Mouse (Mus musculus) heart, embryonic 15.5 days (tissue): ENCODE measurements around the gene Cuedc1. TPM values are rescaled to one million over a fixed set of nuclear protein-coding genes. Genes with fewer than 3 reads are reported as not detected.
A peak's percentile ranks its signal among the peaks of the same experiment; 100 is the strongest.

Source experiments
- ATAC-seq: fragments of 200-750 bp; cut with Nextera tagmentation; replicated peaks from 2 replicates; pipeline ENCODE4 v1.8.0; 2017; ENCODE audit warnings: low read depth, moderate TSS enrichment; ENCODE audit not compliant: insufficient number of reproducible peaks, insufficient read depth, low FRiP score
- H3K27ac ChIP-seq: fragments of 300-500 bp; sonication (generic); 2 replicates; pipeline ENCODE4 v1.5.1; 2015; ENCODE audit warnings: mild to moderate bottlenecking, inconsistent platforms
- H3K27me3 ChIP-seq: fragments of 300-500 bp; sonication (generic); 2 replicates; pipeline ENCODE4 v1.6.1; 2015; ENCODE audit warnings: inconsistent platforms
- H3K36me3 ChIP-seq: fragments of 300-500 bp; sonication (generic); 2 replicates; pipeline ENCODE4 v1.6.1; 2015; ENCODE audit warnings: mild to moderate bottlenecking, inconsistent platforms
- H3K4me1 ChIP-seq: fragments of 300-500 bp; sonication (generic); replicated peaks from 2 replicates; pipeline ENCODE4 v1.6.1; 2015; ENCODE audit warnings: inconsistent platforms
- H3K4me2 ChIP-seq: fragments of 300-500 bp; sonication (generic); 2 replicates; pipeline ENCODE4 v1.6.1; 2015; ENCODE audit warnings: inconsistent platforms, mild to moderate bottlenecking, moderate library complexity
- H3K4me3 ChIP-seq: fragments of 300-500 bp; sonication (generic); 2 replicates; pipeline ENCODE4 v1.5.1; 2015; ENCODE audit warnings: mild to moderate bottlenecking, inconsistent platforms
- H3K9ac ChIP-seq: fragments of 300-500 bp; sonication (generic); 2 replicates; pipeline ENCODE4 v1.6.1; 2015; ENCODE audit warnings: mild to moderate bottlenecking, inconsistent platforms
- H3K9me3 ChIP-seq: fragments of 300-500 bp; sonication (generic); replicated peaks from 2 replicates; pipeline ENCODE4 v1.6.1; 2016; ENCODE audit warnings: inconsistent platforms
- WGBS: fragments of 180-500 bp; shearing (Covaris S2); methylation state at CpG from one replicate; pipeline ENCODE4 v1.1.7; 2015; ENCODE audit warnings: mixed read lengths; 5-methylcytosine and 5-hydroxymethylcytosine counted together
- polyA plus RNA-seq: library from polyadenylated mRNA; unstranded; fragments of >200 nt; fragmentation: Nextera tagmentation; extraction: Ambion mirVana; gene quantifications from 2 replicates; pipeline ENCODE4 v1.2.1, GENCODE M21; 2015

The Cuedc1 gene
- polyA plus RNA-seq = 18.4 and 20.3 TPM in 2 replicates

DNA sequence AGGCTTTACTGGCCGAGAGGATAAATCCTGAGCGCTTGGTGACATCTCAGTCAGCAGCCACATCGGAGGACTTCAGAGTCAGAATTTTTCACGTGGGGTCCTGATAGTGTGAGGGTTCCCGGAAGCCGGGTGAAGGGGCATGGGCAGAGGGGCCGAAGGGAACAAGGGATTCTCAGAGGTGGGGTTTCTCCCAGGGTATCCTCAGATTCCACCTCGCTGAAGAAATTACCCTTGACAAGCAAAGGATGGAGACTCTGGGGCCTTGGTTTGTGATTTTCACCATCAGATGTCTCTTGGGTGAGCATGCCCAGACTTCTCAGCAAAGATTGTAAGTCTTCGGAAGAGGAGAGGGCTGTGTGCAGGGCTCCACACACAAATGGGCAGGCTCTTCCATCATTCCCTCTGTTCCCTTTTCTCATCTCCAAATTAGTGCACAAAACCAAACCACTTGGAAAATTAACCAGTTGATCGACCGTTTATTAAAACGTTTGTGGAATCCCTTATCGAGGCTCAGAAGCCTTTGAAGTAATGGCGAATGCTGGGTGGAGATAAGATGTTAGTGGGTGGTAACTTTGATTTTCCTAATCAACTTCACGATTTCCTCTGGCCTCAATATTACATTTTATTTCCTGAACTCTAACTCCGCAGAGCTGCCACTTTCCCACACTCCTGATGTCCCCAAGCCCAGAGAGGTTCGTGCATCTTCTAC is at the start of gene Cuedc1:
TSS of gene Cuedc1 (plus strand) at position 38 of the 709 bp plus-strand sequence.
- Histone ChIP-seq H3K9ac (peak within 1 kb of the TSS; percentile 94), H3K27me3 (no peaks in the 10 kb centered on the region), H3K4me2 (peak within 1 kb of the TSS; percentile 96), H3K36me3 (no peaks in the 10 kb centered on the region), H3K27ac (peak within 1 kb of the TSS; percentile 94), H3K4me3 (peak within 1 kb of the TSS; percentile 88), H3K4me1 (peaks cover 37% of the 10 kb centered on the region), H3K9me3 (no peaks in the 10 kb centered on the region)
- 19% methylated on average over 17 of the region's 17 CpGs for WGBS
- ATAC-seq = no peak

GRCm38 (mm10) chr11:88048961-88049670 is 48.7 kb upstream of the Cuedc1 start:
- Histone ChIP-seq H3K9ac (peak overlapping the region; percentile 97), H3K27ac (peak overlapping the region; percentile 12; the same call in 1 of the 2 replicates), H3K36me3 (peaks cover 31% of the 10 kb centered on the region), H3K27me3 (no peaks in the 10 kb centered on the region), H3K9me3 (no peaks in the 10 kb centered on the region), H3K4me2 (peak overlapping the region; percentile 72), H3K4me3 (peak overlapping the region; percentile 89), H3K4me1 (peaks cover 28% of the 10 kb centered on the region)
- no peak for ATAC-seq
- WGBS = 14% methylated on average over 26 of the region's 26 CpGs

DNA sequence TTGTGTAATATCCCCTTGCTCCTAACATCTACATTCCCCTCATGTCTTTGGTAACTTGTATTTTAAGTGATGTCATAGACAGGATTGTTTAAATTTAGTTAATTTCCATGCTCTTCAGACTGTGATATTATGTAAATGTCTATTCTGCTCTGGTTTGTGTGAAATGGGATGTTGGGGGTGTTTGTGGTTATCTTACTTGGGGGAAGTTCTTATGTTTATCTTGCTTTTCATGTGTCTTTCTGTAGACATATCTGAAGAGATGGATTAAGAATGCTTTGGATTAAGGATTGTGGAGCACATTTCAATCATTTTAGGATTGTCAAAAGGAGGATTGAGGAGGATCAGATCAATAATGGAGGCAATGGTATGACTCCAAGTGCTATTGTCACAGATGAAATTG is 48.1 kb upstream of the Cuedc1 start:
- peak overlapping the region; percentile 72 for H3K4me2 ChIP-seq

GRCm38 (mm10) chr11:88052638-88053037 is 45.2 kb upstream of the Cuedc1 start:
- Histone ChIP-seq H3K4me2 (no peak overlapping the region), H3K36me3 (peaks cover 31% of the 10 kb centered on the region), H3K27ac (no peak overlapping the region), H3K4me1 (peaks cover 20% of the 10 kb centered on the region), H3K27me3 (no peaks in the 10 kb centered on the region), H3K9me3 (no peaks in the 10 kb centered on the region), H3K9ac (no peak overlapping the region), H3K4me3 (no peak overlapping the region)
- WGBS = 87% methylated on average over 4 of the region's 4 CpGs
- no peak for ATAC-seq

More for the DNA sequence above, 48.1 kb upstream of the Cuedc1 start:
- no peaks in the 10 kb centered on the region for H3K9me3 ChIP-seq
- peak overlapping the region; percentile 89 for H3K4me3 ChIP-seq
- no peaks in the 10 kb centered on the region for H3K27me3 ChIP-seq
- no peak for ATAC-seq
- peaks cover 28% of the 10 kb centered on the region for H3K4me1 ChIP-seq
- peak overlapping the region; percentile 97; the same call in 1 of the 2 replicates for H3K9ac ChIP-seq
- no peak overlapping the region for H3K27ac ChIP-seq
- H3K36me3 ChIP-seq = peaks cover 31% of the 10 kb centered on the region

GRCm38 (mm10) chr11:88053821-88054220 is 44.0 kb upstream of the Cuedc1 start:
- H3K9me3 ChIP-seq = no peaks in the 10 kb centered on the region
- no peak for ATAC-seq
- no peaks in the 10 kb centered on the region for H3K27me3 ChIP-seq
- H3K4me2 ChIP-seq = no peak overlapping the region
- 69% methylated on average over 3 of the region's 3 CpGs for WGBS
- no peak overlapping the region for H3K4me3 ChIP-seq
- peaks cover 31% of the 10 kb centered on the region for H3K36me3 ChIP-seq
- H3K4me1 ChIP-seq = peaks cover 20% of the 10 kb centered on the region
- H3K27ac ChIP-seq = no peak overlapping the region
- H3K9ac ChIP-seq = no peak overlapping the region

DNA sequence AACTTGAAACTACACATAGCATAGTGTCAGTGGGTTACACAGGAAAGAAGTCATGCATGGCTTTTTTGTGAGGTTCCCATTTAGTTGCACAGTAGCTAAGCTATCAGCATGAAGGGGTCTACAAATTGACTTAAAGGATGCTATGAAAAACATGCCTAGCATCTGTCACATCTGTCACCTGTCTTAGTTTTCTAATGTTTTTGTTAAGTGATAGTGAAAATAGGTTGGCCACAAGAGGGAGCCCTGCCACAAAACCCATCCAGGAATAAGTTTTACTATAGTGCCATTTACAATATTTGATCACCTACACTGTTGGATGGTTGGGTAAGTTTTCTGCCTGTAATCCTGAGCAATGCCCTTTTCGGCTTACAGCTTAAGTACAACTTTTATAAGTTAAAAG is 43.3 kb upstream of the Cuedc1 start:
- peaks cover 15% of the 10 kb centered on the region for H3K4me1 ChIP-seq
- no peak overlapping the region for H3K9ac ChIP-seq
- ATAC-seq = no peak
- H3K27me3 ChIP-seq = no peaks in the 10 kb centered on the region
- H3K4me3 ChIP-seq = no peak overlapping the region
- H3K27ac ChIP-seq = no peak overlapping the region
- whole genome bisulfite sequencing = 83% methylated on average over 1 of the region's 1 CpGs
- no peaks in the 10 kb centered on the region for H3K9me3 ChIP-seq
- H3K36me3 ChIP-seq = peaks cover 25% of the 10 kb centered on the region
- no peak overlapping the region for H3K4me2 ChIP-seq

DNA sequence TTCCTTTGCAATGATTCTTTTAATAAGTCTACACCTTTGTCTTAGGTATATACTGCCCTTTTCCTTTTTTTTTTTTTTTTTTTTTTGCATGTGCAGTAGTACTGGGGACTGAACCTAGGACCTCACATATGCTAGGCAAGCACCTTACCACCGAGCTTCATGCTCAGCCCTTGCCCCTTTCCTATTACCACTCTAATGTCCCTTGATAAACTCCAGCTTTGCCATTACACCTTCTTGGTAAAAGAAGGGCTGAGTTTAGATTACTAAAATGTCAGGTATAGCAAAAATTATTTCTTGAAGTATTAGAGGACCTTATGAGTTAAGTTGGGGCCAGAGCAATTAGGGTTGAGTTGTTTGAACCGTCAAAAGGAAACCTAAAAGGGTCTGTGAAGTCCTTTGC is 42.1 kb upstream of the Cuedc1 start:
- H3K9me3 ChIP-seq = no peaks in the 10 kb centered on the region
- no peak overlapping the region for H3K27ac ChIP-seq
- H3K9ac ChIP-seq = no peak overlapping the region
- peaks cover 7% of the 10 kb centered on the region for H3K4me1 ChIP-seq
- no peak overlapping the region for H3K4me3 ChIP-seq
- H3K4me2 ChIP-seq = no peak overlapping the region
- ATAC-seq = no peak
- H3K36me3 ChIP-seq = peaks cover 17% of the 10 kb centered on the region
- WGBS = 83% methylated on average over 2 of the region's 2 CpGs
- H3K27me3 ChIP-seq = no peaks in the 10 kb centered on the region

DNA sequence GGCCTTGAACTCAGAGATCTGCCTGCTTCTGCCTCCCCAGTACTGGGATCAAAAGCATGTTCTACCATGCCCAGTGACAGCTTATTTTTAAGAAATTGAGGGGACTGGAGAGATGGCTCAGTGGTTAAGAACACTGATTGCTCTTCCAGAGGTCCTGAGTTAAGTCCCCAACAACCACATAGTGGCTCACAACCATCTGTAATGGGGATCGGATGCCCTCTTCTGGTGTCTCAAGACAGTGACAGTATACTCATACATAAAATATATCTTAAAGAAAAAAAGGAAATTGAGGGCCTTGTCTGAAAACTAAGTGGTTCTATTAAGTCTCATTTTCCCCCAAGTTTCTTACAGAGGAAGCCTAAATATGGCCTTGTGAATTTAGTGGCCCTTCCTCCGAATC is 40.1 kb upstream of the Cuedc1 start:
- peaks cover 5% of the 10 kb centered on the region for H3K36me3 ChIP-seq
- no peak overlapping the region for H3K4me3 ChIP-seq
- H3K4me1 ChIP-seq = peaks cover 3% of the 10 kb centered on the region; the same call in 1 of the 2 replicates
- H3K9ac ChIP-seq = no peak overlapping the region
- WGBS = 72% methylated on average over 2 of the region's 2 CpGs
- no peaks in the 10 kb centered on the region for H3K9me3 ChIP-seq
- H3K4me2 ChIP-seq = no peak overlapping the region
- ATAC-seq = no peak
- no peak overlapping the region for H3K27ac ChIP-seq
- H3K27me3 ChIP-seq = no peaks in the 10 kb centered on the region

GRCm38 (mm10) chr11:88059141-88059540 is 38.7 kb upstream of the Cuedc1 start:
- Histone ChIP-seq H3K27me3 (no peaks in the 10 kb centered on the region), H3K27ac (no peak overlapping the region), H3K9ac (no peak overlapping the region), H3K4me1 (peaks cover 3% of the 10 kb centered on the region; the same call in 1 of the 2 replicates), H3K4me2 (no peak overlapping the region), H3K4me3 (no peak overlapping the region), H3K36me3 (no peaks in the 10 kb centered on the region), H3K9me3 (no peaks in the 10 kb centered on the region)
- 48% methylated on average over 2 of the region's 2 CpGs for WGBS
- peak; percentile 75 for ATAC-seq

GRCm38 (mm10) chr11:88061892-88062625 is 35.8 kb upstream of the Cuedc1 start:
- no peaks in the 10 kb centered on the region for H3K36me3 ChIP-seq
- H3K9ac ChIP-seq = no peak overlapping the region
- no peaks in the 10 kb centered on the region for H3K9me3 ChIP-seq
- H3K27me3 ChIP-seq = no peaks in the 10 kb centered on the region
- H3K4me1 ChIP-seq = peaks cover 3% of the 10 kb centered on the region
- H3K4me2 ChIP-seq = no peak overlapping the region
- WGBS = 75% methylated on average over 2 of the region's 2 CpGs
- no peak overlapping the region for H3K27ac ChIP-seq
- H3K4me3 ChIP-seq = no peak overlapping the region
- no peak for ATAC-seq

GRCm38 (mm10) chr11:88065732-88066131 is 32.1 kb upstream of the Cuedc1 start:
- H3K9ac ChIP-seq = no peak overlapping the region
- no peaks in the 10 kb centered on the region for H3K9me3 ChIP-seq
- ATAC-seq = no peak
- H3K4me1 ChIP-seq = peaks cover 17% of the 10 kb centered on the region
- no peaks in the 10 kb centered on the region for H3K36me3 ChIP-seq
- no peak overlapping the region for H3K4me2 ChIP-seq
- no peak overlapping the region for H3K27ac ChIP-seq
- H3K4me3 ChIP-seq = no peak overlapping the region
- no peaks in the 10 kb centered on the region for H3K27me3 ChIP-seq
